In the genomic region with DNA sequence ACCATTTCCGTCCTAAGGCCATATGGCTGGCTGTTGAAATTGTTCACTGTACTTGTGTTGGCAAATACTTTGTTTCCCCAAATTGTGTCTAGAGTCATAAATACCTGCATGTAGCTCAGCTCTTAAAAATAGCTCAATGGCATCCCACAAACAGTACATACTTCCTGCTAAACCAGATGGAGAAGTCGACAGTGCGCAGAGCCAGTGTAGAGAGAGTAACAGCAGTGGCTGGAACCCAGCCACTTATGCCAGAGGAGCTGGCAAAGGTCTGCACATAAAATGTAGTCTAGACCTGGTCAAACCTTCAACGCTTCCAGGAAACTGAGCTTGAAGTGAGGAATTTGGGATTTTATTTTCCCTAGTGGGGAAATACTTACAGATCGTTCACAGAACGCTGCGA, we compare ENCODE assay signal across 27 mouse cellular contexts.
A peak's percentile ranks its signal among the peaks of the same experiment; 100 is the strongest.
DNase-seq lines count a peak whose midpoint lies in the region; ATAC-seq and TF ChIP-seq lines count a peak whose summit lies in the region.
"Had no signal": no experiment of that assay in that cellular context is flagged by ENCODE, and none has a peak within 500 bp of the region (broad histone marks: within the 10 kb centered on the region; RNA-seq: fewer than 3 reads in every experiment).

No protein-coding gene starts in this region.

- 68% methylated on average over 7 of the region's 7 CpGs for WGBS in kidney, adult 2 months
- 86% methylated on average over 7 of the region's 7 CpGs for WGBS in kidney, embryonic 15.5 days

- ATAC-seq in kidney, embryonic 15.5 days (replicated peaks; ENCODE audit: low FRiP score), result no peak
- ATAC-seq: forebrain, embryonic 15.5 days; midbrain, embryonic 16.5 days; Patski had no signal

- TF ChIP-seq POLR2A in kidney, adult 2 months (IDR thresholded peaks at IDR 0.05; ENCODE audit: low read depth, low read length), result no peak

- no peak overlapping the region for H3K4me3 ChIP-seq in kidney, adult 2 months (ENCODE audit: insufficient read depth, low read depth, low read length)
- H3K4me3 ChIP-seq in kidney, embryonic 15.5 days (replicated peaks), result no peak overlapping the region
- H3K4me3 ChIP-seq: forebrain, embryonic 15.5 days; heart, adult 2 months; hindbrain, embryonic 13.5 days; myocyte; neural tube, embryonic 13.5 days had no signal

- peaks cover 2% of the 10 kb centered on the region; the same call in 1 of the 2 replicates for H3K4me1 ChIP-seq in kidney, adult 2 months (ENCODE audit: control insufficient read depth, insufficient read depth, low read length)
- no peaks in the 10 kb centered on the region for H3K4me1 ChIP-seq in kidney, embryonic 15.5 days
- H3K4me1 ChIP-seq: forebrain, embryonic 15.5 days; hindbrain, embryonic 13.5 days; neural tube, embryonic 13.5 days had no signal

- H3K9me3 ChIP-seq in kidney, embryonic 15.5 days (replicated peaks), result no peaks in the 10 kb centered on the region
- H3K9me3 ChIP-seq: forebrain, embryonic 15.5 days; hindbrain, embryonic 13.5 days; neural tube, embryonic 13.5 days had no signal

- peak; percentile 72 for DNase-seq in kidney, adult 2 months
- DNase-seq in urinary bladder, postnatal 14 days (ENCODE audit: low spot score), result peak; percentile 12
- no peak for DNase-seq in urinary bladder, postnatal 25 days (ENCODE audit: low spot score)
- peak; percentile 42 to 73 for DNase-seq in kidney, postnatal 25 days
- DNase-seq in thymus, postnatal 0 days (ENCODE audit: low spot score), result no peak
- DNase-seq in right cerebral cortex, postnatal 36 days (ENCODE audit: low spot score in 2 of 2), result no peak
- DNase-seq: adrenal gland, adult 2 months; B cell, adult 2 months; cerebellum, adult 11 months; cerebellum, postnatal 36 days; heart, adult 2 months; layer of hippocampus, adult 9-11 months; lung, embryonic 14.5 days; retina, postnatal 1 day; right cerebral cortex, postnatal 25 days; thymus, postnatal 25 days had no signal

- H3K36me3 ChIP-seq in kidney, adult 2 months (ENCODE audit: control insufficient read depth, insufficient read depth, low read length), result no peaks in the 10 kb centered on the region
- H3K36me3 ChIP-seq in kidney, embryonic 15.5 days, result no peaks in the 10 kb centered on the region
- H3K36me3 ChIP-seq: forebrain, embryonic 15.5 days; G1E; hindbrain, embryonic 13.5 days; neural tube, embryonic 13.5 days had no signal

- peak overlapping the region; percentile 83 for H3K27ac ChIP-seq in kidney, adult 2 months (ENCODE audit: insufficient read depth, low read depth, low read length)
- H3K27ac ChIP-seq in kidney, embryonic 15.5 days, result no peak overlapping the region
- H3K27ac ChIP-seq: forebrain, embryonic 15.5 days; heart, adult 2 months; hindbrain, embryonic 13.5 days; kidney, postnatal 0 days; liver, embryonic 14.5 days; neural tube, embryonic 13.5 days had no signal

- no peaks in the 10 kb centered on the region for H3K27me3 ChIP-seq in kidney, adult 2 months (replicated peaks; ENCODE audit: control insufficient read depth, insufficient read depth, low read length)
- no peaks in the 10 kb centered on the region for H3K27me3 ChIP-seq in kidney, embryonic 15.5 days
- H3K27me3 ChIP-seq: CH12.LX; forebrain, embryonic 15.5 days; hindbrain, embryonic 13.5 days; neural tube, embryonic 13.5 days; Patski had no signal

- H3K9ac ChIP-seq in kidney, embryonic 15.5 days, result no peak overlapping the region
- H3K9ac ChIP-seq: forebrain, embryonic 15.5 days; hindbrain, embryonic 13.5 days; liver, embryonic 14.5 days; lung, embryonic 14.5 days; neural tube, embryonic 13.5 days had no signal

- TF ChIP-seq CTCF in kidney, adult 2 months (conservative IDR thresholded peaks at IDR 0.05; ENCODE audit: insufficient read depth, insufficient read length, low read depth, low read length), result no peak

- no peak overlapping the region for H3K4me2 ChIP-seq in kidney, embryonic 15.5 days
- H3K4me2 ChIP-seq: forebrain, embryonic 15.5 days; hindbrain, embryonic 13.5 days; lung, embryonic 14.5 days; neural tube, embryonic 13.5 days had no signal

Comparison
In these comparisons a context has a peak if more than half of its experiments do, and no peak if none do; other contexts are left out.
1. DNase-seq: peak in kidney, adult 2 months (single experiment), urinary bladder, postnatal 14 days (single experiment) and kidney, postnatal 25 days (2 of 2); none in urinary bladder, postnatal 25 days (single experiment), thymus, postnatal 0 days (single experiment) and right cerebral cortex, postnatal 36 days (0 of 2).